In genomic region chr19:28836116-28836515, GRCm38 (mm10) we compare ENCODE assay signal across 9 mouse cellular contexts. TPM values are rescaled to one million over a fixed set of nuclear protein-coding genes. Genes with fewer than 3 reads are reported as not detected.
A peak's percentile ranks its signal among the peaks of the same experiment; 100 is the strongest.
DNase-seq lines count a peak whose midpoint lies in the region; ATAC-seq lines count a peak whose summit lies in the region.
"Had no signal": no experiment of that assay in that cellular context is flagged by ENCODE, and none has a peak within 500 bp of the region (broad histone marks: within the 10 kb centered on the region; RNA-seq: fewer than 3 reads in every experiment).

No protein-coding gene starts in this region.

- WGBS in lung, embryonic 15.5 days: 48% methylated on average over 3 of the region's 3 CpGs
- 60% methylated on average over 3 of the region's 3 CpGs for WGBS in neural tube, embryonic 14.5 days
- 54% methylated on average over 3 of the region's 3 CpGs for WGBS in heart, embryonic 12.5 days

- H3K27ac ChIP-seq in lung, embryonic 15.5 days: no peak overlapping the region
- H3K27ac ChIP-seq in neural tube, embryonic 14.5 days (ENCODE audit: low read depth, low read length): no peak overlapping the region
- H3K27ac ChIP-seq in heart, embryonic 12.5 days (ENCODE audit: poor library complexity, severe bottlenecking): no peak overlapping the region
- H3K27ac ChIP-seq: limb, embryonic 15.5 days had no signal

- no peak overlapping the region for H3K9ac ChIP-seq in lung, embryonic 15.5 days
- H3K9ac ChIP-seq in neural tube, embryonic 14.5 days (replicated peaks; ENCODE audit: low read depth, low read length): 0 out of 2 replicates have a peak overlapping the region, but pooled peaks have one; percentile 75
- no peak overlapping the region for H3K9ac ChIP-seq in heart, embryonic 12.5 days
- H3K9ac ChIP-seq: limb, embryonic 15.5 days had no signal

- peaks cover 5% of the 10 kb centered on the region; the same call in 1 of the 2 replicates for H3K27me3 ChIP-seq in lung, embryonic 15.5 days
- H3K27me3 ChIP-seq in neural tube, embryonic 14.5 days (ENCODE audit: control insufficient read depth, insufficient read depth, low read length): no peaks in the 10 kb centered on the region
- peaks cover 35% of the 10 kb centered on the region for H3K27me3 ChIP-seq in heart, embryonic 12.5 days (replicated peaks)

- no peak overlapping the region for H3K4me3 ChIP-seq in lung, embryonic 15.5 days
- H3K4me3 ChIP-seq in neural tube, embryonic 14.5 days (ENCODE audit: low read depth, low read length): peak overlapping the region; percentile 51
- H3K4me3 ChIP-seq in heart, embryonic 12.5 days: no peak overlapping the region

- peak; percentile 10 for DNase-seq in cerebellum, adult 8-10 months
- DNase-seq in cerebellum, adult 9-11 months: no peak
- DNase-seq in lung, postnatal 14 days: no peak
- DNase-seq in kidney, adult 8-10 months: peak; percentile 73 to 88

- no peak for ATAC-seq in lung, embryonic 15.5 days (ENCODE audit: borderline replicate concordance, extremely low read depth, low FRiP score, low TSS enrichment)
- ATAC-seq in neural tube, embryonic 14.5 days (ENCODE audit: low read depth): no peak
- no peak for ATAC-seq in activated CD4-positive, CD25-positive, alpha-beta regulatory T cell, adult 4 months
- ATAC-seq in heart, embryonic 12.5 days (ENCODE audit: insufficient number of reproducible peaks, low FRiP score): no peak

- no peaks in the 10 kb centered on the region for H3K9me3 ChIP-seq in lung, embryonic 15.5 days
- H3K9me3 ChIP-seq in neural tube, embryonic 14.5 days (ENCODE audit: control insufficient read depth, low read length): no peaks in the 10 kb centered on the region
- 0 out of 2 replicates have a peak, but pooled peaks cover 3% of the 10 kb centered on the region for H3K9me3 ChIP-seq in heart, embryonic 12.5 days (replicated peaks)
- H3K9me3 ChIP-seq: limb, embryonic 15.5 days had no signal

- peaks cover 13% of the 10 kb centered on the region; the same call in 1 of the 2 replicates for H3K4me1 ChIP-seq in lung, embryonic 15.5 days
- 0 out of 2 replicates have a peak, but pooled peaks cover 3% of the 10 kb centered on the region for H3K4me1 ChIP-seq in neural tube, embryonic 14.5 days (ENCODE audit: control insufficient read depth, insufficient read depth, low read length)
- H3K4me1 ChIP-seq in heart, embryonic 12.5 days (replicated peaks): peaks cover 18% of the 10 kb centered on the region

- no peaks in the 10 kb centered on the region for H3K36me3 ChIP-seq in lung, embryonic 15.5 days
- no peaks in the 10 kb centered on the region for H3K36me3 ChIP-seq in neural tube, embryonic 14.5 days (ENCODE audit: control insufficient read depth, insufficient read depth, low read length)
- no peaks in the 10 kb centered on the region for H3K36me3 ChIP-seq in heart, embryonic 12.5 days
- H3K36me3 ChIP-seq: limb, embryonic 15.5 days had no signal

- H3K4me2 ChIP-seq in lung, embryonic 15.5 days: 0 out of 2 replicates have a peak overlapping the region, but pooled peaks have one; percentile 99
- H3K4me2 ChIP-seq in neural tube, embryonic 14.5 days (ENCODE audit: low read depth, low read length): peak overlapping the region; percentile 77
- no peak overlapping the region for H3K4me2 ChIP-seq in heart, embryonic 12.5 days

RNA-seq across cellular contexts. Expression of gene Slc1a1, which starts 1.3 kb away (rescaled TPM):
- 4.4 and 5.1 TPM in 2 replicates for polyA plus RNA-seq in lung, embryonic 15.5 days (2015; fragmentation: Nextera tagmentation; extraction: Ambion mirVana)
- polyA plus RNA-seq in neural tube, embryonic 14.5 days (2014; fragmentation: Nextera tagmentation; extraction: Ambion mirVana): 42.2 and 44.0 TPM in 2 replicates
- not detected for polyA plus RNA-seq in activated CD4-positive, CD25-positive, alpha-beta regulatory T cell, adult 4 months (2017; shearing (Covaris generic))
- 1.7 and 2.1 TPM in 2 replicates for polyA plus RNA-seq in heart, embryonic 12.5 days (2016; fragmentation: Nextera tagmentation; extraction: Ambion mirVana)

Comparison
In these comparisons a context has a peak if more than half of its experiments do, and no peak if none do; other contexts are left out.
1. DNase-seq: peak in cerebellum, adult 8-10 months (single experiment) and kidney, adult 8-10 months (2 of 2); none in cerebellum, adult 9-11 months (single experiment) and lung, postnatal 14 days (single experiment).